Mouse (Mus musculus) layer of hippocampus, adult 9-11 months (tissue): ENCODE measurements at regions not wholly inside any gene's neighbourhood (a gene's known extent, or its start where the extent isn't known, plus 50 kb on each side); places are given as distances from the start of the nearest gene placed in this dataset.
A peak's percentile ranks its signal among the peaks of the same experiment; 100 is the strongest.

Source experiments
- DNase-seq: peaks from one replicate; pipeline ENCODE4 v3.0.0; 2022

DNA sequence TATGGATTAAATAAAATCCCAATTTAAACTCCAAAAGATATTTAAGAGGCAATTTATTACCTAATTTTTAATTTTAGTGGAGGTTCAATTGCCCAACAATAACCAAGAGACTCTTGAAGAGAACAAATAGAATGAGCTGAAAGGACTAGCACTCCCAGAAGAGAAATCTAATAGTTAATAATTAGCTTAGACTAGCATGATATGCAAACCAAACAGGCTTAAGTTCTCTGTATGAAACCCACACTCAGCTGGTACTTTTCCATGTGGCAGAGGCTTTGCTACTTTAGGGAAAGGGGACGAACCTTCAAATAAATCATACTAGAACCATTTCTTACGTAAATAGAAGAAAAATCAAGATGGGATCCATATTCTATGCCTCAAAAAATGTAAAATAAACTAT lies 55.9 kb upstream of the Fam19a1 start:
- DNase-seq = no peak

DNA sequence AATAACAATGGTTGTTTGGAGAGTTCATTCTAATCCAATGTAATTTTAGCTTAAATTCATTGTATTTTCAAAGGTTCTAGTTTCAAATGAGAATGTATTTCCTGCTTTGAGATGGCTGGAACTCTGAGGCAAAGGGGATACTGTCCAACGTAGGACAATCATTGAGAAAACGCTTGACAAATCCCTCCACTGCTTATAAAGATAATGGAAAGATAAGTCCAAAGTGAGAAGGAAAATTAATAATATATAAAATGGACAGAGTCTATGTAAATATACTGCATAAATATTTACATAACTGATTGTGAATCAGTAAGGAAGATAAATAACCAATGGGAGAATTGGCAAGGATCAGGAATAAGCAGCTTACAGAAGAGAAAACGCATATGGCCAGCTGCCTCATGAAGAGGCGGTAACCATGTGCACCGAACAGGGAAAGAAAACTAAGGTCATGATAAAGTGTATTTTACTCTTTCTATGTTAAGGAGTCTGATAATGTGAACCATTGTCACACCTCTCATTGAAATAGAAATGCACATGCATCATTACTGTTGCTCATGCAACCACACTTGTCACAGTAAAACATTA lies 55.3 kb upstream of the Fam19a1 start:
- DNase-seq = peak; percentile 10

DNA sequence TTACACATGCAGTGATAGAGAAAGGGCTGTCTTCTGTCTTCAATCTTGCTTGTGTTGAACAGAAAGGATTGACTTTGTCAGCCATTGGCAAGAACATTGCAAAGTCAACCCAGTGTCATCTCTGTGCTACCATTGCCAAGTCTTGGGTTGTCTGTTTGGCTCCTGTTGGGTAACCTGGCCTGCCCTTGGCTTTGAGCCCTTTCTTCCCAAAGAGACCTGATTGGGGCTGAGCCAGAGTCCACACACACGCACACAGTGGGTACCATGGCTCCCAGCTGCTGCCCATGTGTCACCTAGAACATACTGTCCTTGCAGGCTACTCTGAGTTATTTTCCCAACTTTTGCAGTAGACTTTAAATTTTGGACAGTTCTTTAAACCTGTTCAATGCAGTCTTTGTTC lies 51.0 kb upstream of the Fam19a1 start:
- DNase-seq = no peak
